Mouse (Mus musculus) ES-E14 (cell line): ENCODE data around the gene Camk2b.

Source experiments
- HCFC1 ChIP-seq: IDR thresholded peaks from 2 replicates; pipeline ENCODE4 v1.6.1; 2012; ENCODE audit warnings: low read length, inconsistent platforms, borderline replicate concordance; ENCODE audit not compliant: insufficient read depth
- MAFK ChIP-seq: IDR thresholded peaks from 2 replicates; pipeline ENCODE4 v1.6.1; 2014; ENCODE audit warnings: mild to moderate bottlenecking, low read depth, low read length, inconsistent platforms; ENCODE audit not compliant: insufficient read depth

- TF ChIP-seq MAFK (no peak), HCFC1 (no peak)
Observed at GRCm38 (mm10) chr11:6011879-6012278, 54.3 kb downstream of the Camk2b start.
